Mouse (Mus musculus): ENCODE data around the gene Fmnl2. TPM values are rescaled to one million over a fixed set of nuclear protein-coding genes. Genes with fewer than 3 reads are reported as not detected.
A peak's percentile ranks its signal among the peaks of the same experiment; 100 is the strongest.

Fmnl2 gene
- polyA plus RNA-seq, 1 experiment: 0.61 TPM

- no peak overlapping the region for H3K4me3 ChIP-seq (ENCODE audit: low read depth, low read length)
- H3K4me1 ChIP-seq (ENCODE audit: control insufficient read depth, insufficient read depth, insufficient read length, low read length): no peaks in the 10 kb centered on the region
- no peaks in the 10 kb centered on the region for H3K27me3 ChIP-seq (ENCODE audit: control insufficient read depth, insufficient read depth, low read length)
- TF ChIP-seq CTCF (IDR thresholded peaks at IDR 0.05; ENCODE audit: extremely low read depth, insufficient read length, insufficient replicate concordance, low read depth, low read length) (no peak), POLR2A (IDR thresholded peaks at IDR 0.05; ENCODE audit: low read depth, low read length) (no peak)
- 56% methylated on average over 3 of the region's 3 CpGs for WGBS
- H3K36me3 ChIP-seq (ENCODE audit: control insufficient read depth, insufficient read depth, low read length): no peaks in the 10 kb centered on the region
- no peak overlapping the region for H3K27ac ChIP-seq (ENCODE audit: insufficient read depth, low read depth, low read length)
These were observed 11.2 kb upstream of the Fmnl2 start for GRCm38 (mm10) chr2:52846506-52846905.

- 72% methylated on average over 3 of the region's 3 CpGs for WGBS
- no peak overlapping the region for H3K4me3 ChIP-seq (ENCODE audit: low read depth, low read length)
- TF ChIP-seq POLR2A (IDR thresholded peaks at IDR 0.05; ENCODE audit: low read depth, low read length): no peak
- no peak for TF ChIP-seq CTCF (IDR thresholded peaks at IDR 0.05; ENCODE audit: extremely low read depth, insufficient read length, insufficient replicate concordance, low read depth, low read length)
These were observed 8.6 kb upstream of the Fmnl2 start for GRCm38 (mm10) chr2:52849092-52849491.

GRCm38 (mm10) chr2:52858529-52859465, 1.1 kb downstream of the Fmnl2 start:
- Histone ChIP-seq H3K4me3 (ENCODE audit: low read depth, low read length) (peak overlapping the region; percentile 92), H3K36me3 (ENCODE audit: control insufficient read depth, insufficient read depth, low read length) (no peaks in the 10 kb centered on the region), H3K4me1 (ENCODE audit: control insufficient read depth, insufficient read depth, insufficient read length, low read length) (no peaks in the 10 kb centered on the region; the same call in 1 of the 2 replicates), H3K27ac (ENCODE audit: insufficient read depth, low read depth, low read length) (peak overlapping the region; percentile 48), H3K27me3 (ENCODE audit: control insufficient read depth, insufficient read depth, low read length) (peaks cover 15% of the 10 kb centered on the region)
- TF ChIP-seq CTCF (IDR thresholded peaks at IDR 0.05; ENCODE audit: extremely low read depth, insufficient read length, insufficient replicate concordance, low read depth, low read length) (no peak), POLR2A (IDR thresholded peaks at IDR 0.05; ENCODE audit: low read depth, low read length) (no peak)
- 3% methylated on average over 45 of the region's 46 CpGs for WGBS

More at GRCm38 (mm10) chr2:52849092-52849491, 8.6 kb upstream of the Fmnl2 start:
- H3K27me3 ChIP-seq (ENCODE audit: control insufficient read depth, insufficient read depth, low read length): no peaks in the 10 kb centered on the region
- no peaks in the 10 kb centered on the region for H3K36me3 ChIP-seq (ENCODE audit: control insufficient read depth, insufficient read depth, low read length)
- H3K4me1 ChIP-seq (ENCODE audit: control insufficient read depth, insufficient read depth, insufficient read length, low read length): no peaks in the 10 kb centered on the region
- no peak overlapping the region for H3K27ac ChIP-seq (ENCODE audit: insufficient read depth, low read depth, low read length)

GRCm38 (mm10) chr2:52859466-52859840, 1.8 kb downstream of the Fmnl2 start:
- Histone ChIP-seq H3K27ac (ENCODE audit: insufficient read depth, low read depth, low read length) (peak overlapping the region; percentile 48), H3K4me1 (ENCODE audit: control insufficient read depth, insufficient read depth, insufficient read length, low read length) (no peaks in the 10 kb centered on the region; the same call in 1 of the 2 replicates), H3K27me3 (ENCODE audit: control insufficient read depth, insufficient read depth, low read length) (peaks cover 15% of the 10 kb centered on the region), H3K36me3 (ENCODE audit: control insufficient read depth, insufficient read depth, low read length) (no peaks in the 10 kb centered on the region), H3K4me3 (ENCODE audit: low read depth, low read length) (peak overlapping the region; percentile 92)
- WGBS: 52% methylated on average over 7 of the region's 7 CpGs
- no peak for TF ChIP-seq CTCF (IDR thresholded peaks at IDR 0.05; ENCODE audit: extremely low read depth, insufficient read length, insufficient replicate concordance, low read depth, low read length)
- TF ChIP-seq POLR2A (IDR thresholded peaks at IDR 0.05; ENCODE audit: low read depth, low read length): no peak

- no peak for TF ChIP-seq CTCF (IDR thresholded peaks at IDR 0.05; ENCODE audit: extremely low read depth, insufficient read length, insufficient replicate concordance, low read depth, low read length)
- WGBS: 29% methylated on average over 8 of the region's 8 CpGs
- H3K27me3 ChIP-seq (ENCODE audit: control insufficient read depth, insufficient read depth, low read length): peaks cover 15% of the 10 kb centered on the region
- no peaks in the 10 kb centered on the region for H3K36me3 ChIP-seq (ENCODE audit: control insufficient read depth, insufficient read depth, low read length)
- no peak overlapping the region for H3K4me3 ChIP-seq (ENCODE audit: low read depth, low read length)
- H3K27ac ChIP-seq (ENCODE audit: insufficient read depth, low read depth, low read length): peak overlapping the region; percentile 44; the same call in 1 of the 2 replicates
- H3K4me1 ChIP-seq (ENCODE audit: control insufficient read depth, insufficient read depth, insufficient read length, low read length): no peaks in the 10 kb centered on the region; the same call in 1 of the 2 replicates
These were observed 2.6 kb downstream of the Fmnl2 start for GRCm38 (mm10) chr2:52860111-52860775.

- no peak overlapping the region for H3K27ac ChIP-seq (ENCODE audit: insufficient read depth, low read depth, low read length)
- H3K4me1 ChIP-seq (ENCODE audit: control insufficient read depth, insufficient read depth, insufficient read length, low read length): no peaks in the 10 kb centered on the region; the same call in 1 of the 2 replicates
- no peaks in the 10 kb centered on the region for H3K36me3 ChIP-seq (ENCODE audit: control insufficient read depth, insufficient read depth, low read length)
- H3K4me3 ChIP-seq (ENCODE audit: low read depth, low read length): no peak overlapping the region
- TF ChIP-seq CTCF (IDR thresholded peaks at IDR 0.05; ENCODE audit: extremely low read depth, insufficient read length, insufficient replicate concordance, low read depth, low read length) (no peak), POLR2A (IDR thresholded peaks at IDR 0.05; ENCODE audit: low read depth, low read length) (no peak)
- peaks cover 15% of the 10 kb centered on the region for H3K27me3 ChIP-seq (ENCODE audit: control insufficient read depth, insufficient read depth, low read length)
- 81% methylated on average over 9 of the region's 9 CpGs for WGBS
These were observed 4.5 kb downstream of the Fmnl2 start for GRCm38 (mm10) chr2:52862046-52862759.
